Mouse (Mus musculus): ENCODE results near the gene Vsig10.

- no peak for TF ChIP-seq CTCF (IDR thresholded peaks at IDR 0.05; ENCODE audit: control insufficient read depth, insufficient read depth, insufficient read length)
- TF ChIP-seq CEBPB (IDR thresholded peaks at IDR 0.05; ENCODE audit: low read depth), result no peak
- no peak for TF ChIP-seq MAX (IDR thresholded peaks at IDR 0.05)
- no peak for TF ChIP-seq MYOG (IDR thresholded peaks at IDR 0.05; ENCODE audit: control insufficient read depth, extremely low read depth, insufficient read length)
Measured at GRCm38 (mm10) chr5:117354121-117354520, 35.2 kb downstream of the Vsig10 start.
